Mouse (Mus musculus) forebrain, embryonic 14.5 days (tissue): ENCODE results near the gene Dip2b. TPM values are rescaled to one million over a fixed set of nuclear protein-coding genes. Genes with fewer than 3 reads are reported as not detected.

ENCODE experiments used
- ATAC-seq: fragments of 200-750 bp; cut with Nextera tagmentation; 2 replicates; pipeline ENCODE4 v1.8.0; 2017; ENCODE audit warnings: mild to moderate bottlenecking, moderate library complexity
- DNase-seq: peaks from one replicate; pipeline ENCODE4 v3.0.0-alpha.2; 2015; ENCODE audit warnings: low spot score
- H3K27ac ChIP-seq: fragments of 300-500 bp; sonication (generic); 2 replicates; pipeline ENCODE4 v1.5.1; 2014; ENCODE audit warnings: low read depth, mild to moderate bottlenecking, control low read depth, low read length, moderate library complexity
- H3K27me3 ChIP-seq: fragments of 300-500 bp; sonication (generic); replicated peaks from 2 replicates; pipeline ENCODE4 v1.6.1; 2014; ENCODE audit warnings: low read length, control low read depth, mixed read lengths; ENCODE audit not compliant: control insufficient read depth, insufficient read depth
- H3K36me3 ChIP-seq: fragments of 300-500 bp; sonication (generic); 2 replicates; pipeline ENCODE4 v1.6.1; 2014; ENCODE audit warnings: low read length, control low read depth; ENCODE audit not compliant: control insufficient read depth, insufficient read depth
- H3K4me1 ChIP-seq: fragments of 300-500 bp; sonication (generic); 2 replicates; pipeline ENCODE4 v1.6.1; 2014; ENCODE audit warnings: antibody characterized with exemption, low read length, control low read depth; ENCODE audit not compliant: control insufficient read depth, insufficient read depth
- H3K4me2 ChIP-seq: fragments of 300-500 bp; sonication (generic); 2 replicates; pipeline ENCODE4 v1.6.1; 2014; ENCODE audit warnings: mild to moderate bottlenecking, control low read depth, low read length
- H3K4me3 ChIP-seq: fragments of 300-500 bp; sonication (generic); 2 replicates; pipeline ENCODE4 v1.5.1; 2014; ENCODE audit warnings: low read depth, low read length, control low read depth
- H3K9ac ChIP-seq: fragments of 300-500 bp; sonication (generic); 2 replicates; pipeline ENCODE4 v1.6.1; 2014; ENCODE audit warnings: mild to moderate bottlenecking, low read length, control low read depth, moderate library complexity
- H3K9me3 ChIP-seq: fragments of 300-500 bp; sonication (generic); replicated peaks from 2 replicates; pipeline ENCODE4 v1.6.1; 2016; ENCODE audit warnings: low read length, control low read depth, mixed read lengths; ENCODE audit not compliant: control insufficient read depth
- WGBS: fragments of 180-500 bp; shearing (Covaris S2); extraction: QIAGEN DNeasy Blood & Tissue Kit; methylation state at CpG from one replicate; pipeline ENCODE4 v1.1.7; 2014; 5-methylcytosine and 5-hydroxymethylcytosine counted together
- polyA plus RNA-seq: library from polyadenylated mRNA; unstranded; fragments of >200 nt; fragmentation: Nextera tagmentation; extraction: Ambion mirVana; gene quantifications from 2 replicates; pipeline ENCODE4 v1.2.1, GENCODE M21; 2014

Gene Dip2b
- polyA plus RNA-seq, 1 experiment from 2014 or later, result 16.3 TPM

DNA sequence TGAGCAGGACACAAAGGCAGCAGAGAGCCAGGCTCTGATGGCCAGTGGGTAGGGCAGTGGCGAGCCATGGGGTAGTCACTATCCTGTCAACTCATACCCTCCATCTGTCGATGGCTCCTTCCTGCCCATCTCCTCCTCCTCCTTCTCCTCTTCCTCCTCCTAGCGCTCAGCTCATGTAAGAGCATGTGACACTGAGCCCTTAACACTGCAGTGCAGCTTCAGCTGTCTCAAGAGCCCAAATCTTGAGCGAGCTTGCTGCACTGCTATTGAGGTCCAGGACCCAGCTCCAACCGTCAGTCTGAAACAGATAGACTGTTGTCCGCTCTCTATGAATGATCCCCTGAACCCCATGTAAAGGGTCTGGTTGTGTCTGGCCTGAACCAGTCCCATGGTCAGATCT, 141.2 kb downstream of the Dip2b start:
- WGBS, result 93% methylated on average over 6 of the region's 6 CpGs
- Histone ChIP-seq H3K36me3 (peaks cover 86% of the 10 kb centered on the region), H3K27me3 (no peaks in the 10 kb centered on the region), H3K27ac (no peak overlapping the region), H3K9ac (no peak overlapping the region), H3K9me3 (no peaks in the 10 kb centered on the region), H3K4me3 (no peak overlapping the region), H3K4me1 (no peaks in the 10 kb centered on the region), H3K4me2 (no peak overlapping the region)
- DNase-seq (no peak), ATAC-seq (no peak)

- Histone ChIP-seq H3K4me3 (no peak overlapping the region), H3K27me3 (no peaks in the 10 kb centered on the region), H3K4me1 (no peaks in the 10 kb centered on the region), H3K9ac (no peak overlapping the region), H3K4me2 (no peak overlapping the region), H3K36me3 (peaks cover 84% of the 10 kb centered on the region), H3K9me3 (no peaks in the 10 kb centered on the region), H3K27ac (no peak overlapping the region)
- no peak for DNase-seq
- ATAC-seq, result no peak
- WGBS, result 92% methylated on average over 4 of the region's 4 CpGs
Measured at GRCm38 (mm10) chr15:100180221-100180620, 141.8 kb downstream of the Dip2b start.

DNA sequence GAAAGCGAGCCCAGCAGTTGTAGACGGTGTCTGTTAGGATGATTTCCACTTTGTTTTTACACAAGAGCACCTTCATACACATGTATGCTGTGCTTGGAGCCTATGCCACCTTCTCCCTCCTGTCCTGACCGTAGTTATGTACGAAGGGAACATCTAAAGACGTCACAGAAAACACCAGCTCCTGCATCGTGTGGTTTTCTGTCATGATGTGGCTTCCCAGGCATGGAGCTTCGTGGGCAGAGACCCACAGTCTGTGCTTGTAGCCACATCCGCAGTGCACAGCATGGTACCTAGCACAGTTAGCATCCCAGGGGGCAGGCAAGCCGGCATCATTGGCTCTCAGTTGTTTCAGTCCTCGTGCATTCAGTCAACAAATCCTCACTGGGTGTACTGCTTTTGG, 143.4 kb downstream of the Dip2b start:
- no peak overlapping the region for H3K4me2 ChIP-seq
- peaks cover 91% of the 10 kb centered on the region for H3K36me3 ChIP-seq
- no peak for ATAC-seq

GRCm38 (mm10) chr15:100182526-100183280, 144.2 kb downstream of the Dip2b start:
- 89% methylated on average over 28 of the region's 28 CpGs for WGBS

More for the DNA sequence above, 143.4 kb downstream of the Dip2b start:
- Histone ChIP-seq H3K9ac (no peak overlapping the region), H3K9me3 (no peaks in the 10 kb centered on the region), H3K4me1 (no peaks in the 10 kb centered on the region), H3K27me3 (no peaks in the 10 kb centered on the region), H3K27ac (no peak overlapping the region), H3K4me3 (no peak overlapping the region)
- 90% methylated on average over 10 of the region's 10 CpGs for WGBS
- no peak for DNase-seq

GRCm38 (mm10) chr15:100183510-100183909, 145.0 kb downstream of the Dip2b start:
- no peak for ATAC-seq
- H3K27ac ChIP-seq, result no peak overlapping the region
- H3K9me3 ChIP-seq, result no peaks in the 10 kb centered on the region
- H3K9ac ChIP-seq, result no peak overlapping the region
- no peak for DNase-seq
- H3K4me1 ChIP-seq, result no peaks in the 10 kb centered on the region
- H3K36me3 ChIP-seq, result peaks cover 89% of the 10 kb centered on the region
- H3K4me2 ChIP-seq, result no peak overlapping the region
- H3K4me3 ChIP-seq, result no peak overlapping the region
- no peaks in the 10 kb centered on the region for H3K27me3 ChIP-seq
- 90% methylated on average over 10 of the region's 10 CpGs for WGBS

More at GRCm38 (mm10) chr15:100182526-100183280, 144.2 kb downstream of the Dip2b start:
- Histone ChIP-seq H3K4me1 (no peaks in the 10 kb centered on the region), H3K36me3 (peaks cover 91% of the 10 kb centered on the region), H3K4me3 (no peak overlapping the region), H3K9me3 (no peaks in the 10 kb centered on the region), H3K27me3 (no peaks in the 10 kb centered on the region), H3K9ac (no peak overlapping the region), H3K4me2 (no peak overlapping the region), H3K27ac (no peak overlapping the region)
- ATAC-seq (no peak), DNase-seq (no peak)

- peaks cover 92% of the 10 kb centered on the region for H3K36me3 ChIP-seq
- no peaks in the 10 kb centered on the region for H3K4me1 ChIP-seq
- 85% methylated on average over 5 of the region's 5 CpGs for WGBS
- no peak overlapping the region for H3K4me3 ChIP-seq
- ATAC-seq, result no peak
- no peak overlapping the region for H3K4me2 ChIP-seq
- no peak for DNase-seq
- H3K9me3 ChIP-seq, result no peaks in the 10 kb centered on the region
- no peaks in the 10 kb centered on the region for H3K27me3 ChIP-seq
- H3K9ac ChIP-seq, result no peak overlapping the region
- no peak overlapping the region for H3K27ac ChIP-seq
Measured at GRCm38 (mm10) chr15:100184821-100185496, 146.5 kb downstream of the Dip2b start.

GRCm38 (mm10) chr15:100186234-100186633, 147.8 kb downstream of the Dip2b start:
- DNase-seq, result no peak
- Histone ChIP-seq H3K4me1 (no peaks in the 10 kb centered on the region), H3K27me3 (no peaks in the 10 kb centered on the region), H3K9ac (no peak overlapping the region), H3K4me2 (no peak overlapping the region), H3K9me3 (no peaks in the 10 kb centered on the region), H3K4me3 (no peak overlapping the region), H3K36me3 (peaks cover 92% of the 10 kb centered on the region), H3K27ac (no peak overlapping the region)
- no peak for ATAC-seq
- 89% methylated on average over 9 of the region's 9 CpGs for WGBS

DNA sequence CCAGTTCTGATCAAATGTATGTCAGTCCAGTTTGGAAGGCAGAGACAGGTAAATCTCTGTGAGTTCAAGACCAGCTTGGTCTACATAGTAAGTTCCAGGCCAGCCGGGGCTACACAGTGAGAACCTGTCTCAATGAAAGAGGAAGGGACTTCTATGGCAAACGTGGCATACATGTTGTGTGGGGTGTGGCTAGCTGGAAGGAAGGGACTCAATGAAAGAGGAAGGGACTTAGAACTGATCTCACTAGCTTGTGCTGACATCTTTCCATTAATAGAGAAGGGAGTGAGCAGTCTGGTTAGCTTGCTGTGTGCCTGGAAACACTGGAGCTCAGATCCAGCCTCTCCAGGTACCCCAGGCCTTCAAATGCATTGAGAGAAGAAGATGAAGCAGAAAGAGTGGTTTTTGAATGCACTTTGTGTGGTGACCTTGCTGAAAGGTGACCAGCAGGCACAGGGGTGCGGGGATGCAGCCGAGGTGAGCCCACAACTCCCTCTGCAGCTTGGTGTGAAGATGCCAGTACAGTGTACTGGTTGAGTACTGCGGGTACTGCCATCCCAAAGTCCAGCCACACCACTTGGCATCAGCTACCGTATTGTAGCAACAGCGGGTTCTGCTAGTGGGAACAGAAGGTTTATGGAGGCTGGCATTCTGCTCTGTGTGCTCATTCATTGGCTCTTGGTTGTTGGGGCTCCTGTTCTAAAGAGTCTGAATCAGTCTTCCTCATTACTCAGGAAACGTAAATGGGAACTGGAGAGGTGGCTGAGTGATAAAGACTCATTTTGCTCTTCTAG, 148.6 kb downstream of the Dip2b start:
- Histone ChIP-seq H3K4me1 (no peaks in the 10 kb centered on the region), H3K36me3 (peaks cover 92% of the 10 kb centered on the region), H3K9ac (no peak overlapping the region), H3K27me3 (no peaks in the 10 kb centered on the region), H3K4me2 (no peak overlapping the region), H3K4me3 (no peak overlapping the region), H3K9me3 (no peaks in the 10 kb centered on the region), H3K27ac (no peak overlapping the region)
- no peak for DNase-seq
- WGBS, result 94% methylated on average over 8 of the region's 8 CpGs
- no peak for ATAC-seq
